In the genomic region with DNA sequence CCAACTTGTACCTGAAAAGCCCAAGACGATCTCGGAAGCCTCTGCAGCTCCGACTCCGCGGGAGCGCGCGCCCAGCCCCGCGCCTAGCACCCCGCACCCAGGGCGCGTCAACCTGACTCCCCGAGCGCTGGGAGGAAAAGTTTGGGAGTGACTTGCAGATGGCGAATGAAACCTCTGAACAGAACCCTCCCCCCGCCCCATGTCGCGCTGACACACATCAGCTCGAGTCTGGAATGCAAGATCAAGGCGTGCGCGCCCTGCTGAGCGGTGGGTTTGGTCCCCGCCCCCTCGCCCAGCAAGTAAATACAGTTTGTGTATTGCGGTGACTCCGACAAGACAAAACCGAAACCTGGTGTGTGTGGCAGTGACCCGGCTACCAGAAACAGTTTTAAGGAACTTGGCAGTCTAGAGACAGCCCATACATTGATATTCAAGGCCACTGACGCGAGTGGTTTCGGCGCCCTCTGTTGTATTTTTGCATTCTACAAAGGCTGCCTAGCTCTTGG, we compare ENCODE assay signal across 8 mouse cellular contexts. TPM values are rescaled to one million over a fixed set of nuclear protein-coding genes. Genes with fewer than 3 reads are reported as not detected.
DNase-seq lines count a peak whose midpoint lies in the region; ATAC-seq and TF ChIP-seq lines count a peak whose summit lies in the region.

A gene (minus strand): TSS at position 193 of the 506 bp plus-strand sequence.

- peak; percentile 54 for ATAC-seq in forebrain, embryonic 13.5 days
- ATAC-seq in lung, embryonic 15.5 days (ENCODE audit: borderline replicate concordance, extremely low read depth, low FRiP score, low TSS enrichment), result peak; percentile 53
- peak; percentile 73 for ATAC-seq in neutrophil, adult 5-6 weeks (ENCODE audit: extremely low read depth, insufficient number of reproducible peaks, low FRiP score, poor library complexity, severe bottlenecking)

- peak in 1 of 2 experiments; percentile 42; a peak in 2 of 4 replicates for TF ChIP-seq CTCF in CH12.LX (conservative IDR thresholded peaks at IDR 0.05 in 1 of 2, IDR thresholded peaks at IDR 0.05 in 1 of 2; ENCODE audit: low read depth in 2 of 2, low read length in 2 of 2)
- TF ChIP-seq CTCF in bone marrow macrophage, adult 2 months (IDR thresholded peaks at IDR 0.05; ENCODE audit: low read depth, low read length), result no peak

- H3K36me3 ChIP-seq in CH12.LX (replicated peaks in 1 of 2; ENCODE audit: control insufficient read depth in 1 of 2, insufficient read depth in 1 of 2, low read length in 1 of 2), result no peaks in the 10 kb centered on the region
- no peaks in the 10 kb centered on the region for H3K36me3 ChIP-seq in forebrain, embryonic 13.5 days (ENCODE audit: poor library complexity, severe bottlenecking)
- H3K36me3 ChIP-seq in hindbrain, embryonic 10.5 days, result no peaks in the 10 kb centered on the region
- no peaks in the 10 kb centered on the region for H3K36me3 ChIP-seq in lung, embryonic 15.5 days

- no peaks in the 10 kb centered on the region for H3K79me2 ChIP-seq in CH12.LX (replicated peaks; ENCODE audit: control insufficient read depth, extremely low read depth, insufficient read depth, poor library complexity, severe bottlenecking)

- DNase-seq in CH12.LX (ENCODE audit: extremely low read depth), result peak; percentile 72
- DNase-seq in hindbrain, embryonic 10.5 days (ENCODE audit: low spot score), result peak; percentile 84
- DNase-seq in layer of hippocampus, adult 9-10 months (ENCODE audit: low spot score), result peak; percentile 52
- DNase-seq in thymus, postnatal 10 days (ENCODE audit: low spot score in 2 of 2), result peak; percentile 54 to 62

- peak within 1 kb of the TSS; percentile 57 for H3K4me2 ChIP-seq in CH12.LX (ENCODE audit: insufficient read depth, low read depth, poor library complexity, severe bottlenecking)
- H3K4me2 ChIP-seq in forebrain, embryonic 13.5 days, result peak within 1 kb of the TSS; percentile 96
- peak within 1 kb of the TSS; percentile 88 for H3K4me2 ChIP-seq in lung, embryonic 15.5 days

- H3K9me3 ChIP-seq in CH12.LX (replicated peaks; ENCODE audit: low read length), result no peaks in the 10 kb centered on the region
- H3K9me3 ChIP-seq in forebrain, embryonic 13.5 days (replicated peaks), result no peaks in the 10 kb centered on the region
- H3K9me3 ChIP-seq in hindbrain, embryonic 10.5 days, result no peaks in the 10 kb centered on the region
- no peaks in the 10 kb centered on the region for H3K9me3 ChIP-seq in lung, embryonic 15.5 days

- H3K27me3 ChIP-seq in CH12.LX (replicated peaks), result peaks cover 54% of the 10 kb centered on the region
- H3K27me3 ChIP-seq in forebrain, embryonic 13.5 days, result no peaks in the 10 kb centered on the region; the same call in 1 of the 2 replicates
- H3K27me3 ChIP-seq in hindbrain, embryonic 10.5 days (ENCODE audit: insufficient read depth, poor library complexity, severe bottlenecking), result peaks cover 31% of the 10 kb centered on the region
- no peaks in the 10 kb centered on the region for H3K27me3 ChIP-seq in lung, embryonic 15.5 days

- TF ChIP-seq POLR2A in CH12.LX (IDR thresholded peaks at IDR 0.05; ENCODE audit: low read depth, low read length), result no peak
- TF ChIP-seq POLR2A in bone marrow macrophage, adult 2 months (IDR thresholded peaks at IDR 0.05; ENCODE audit: borderline replicate concordance, low read depth, low read length), result no peak

- peak; percentile 38 for TF ChIP-seq RAD21 in CH12.LX (IDR thresholded peaks at IDR 0.05; ENCODE audit: low read depth, low read length)

- H3K27ac ChIP-seq in CH12.LX (ENCODE audit: insufficient read depth, low read depth), result peak within 1 kb of the TSS; percentile 23
- H3K27ac ChIP-seq in bone marrow macrophage, adult 2 months (ENCODE audit: insufficient read depth, low read depth, low read length), result no peak within 1 kb of the TSS
- H3K27ac ChIP-seq in forebrain, embryonic 13.5 days, result peak within 1 kb of the TSS; percentile 84
- H3K27ac ChIP-seq in hindbrain, embryonic 10.5 days, result peak within 1 kb of the TSS; percentile 97
- peak within 1 kb of the TSS; percentile 87 for H3K27ac ChIP-seq in lung, embryonic 15.5 days

- H3K9ac ChIP-seq in CH12.LX (ENCODE audit: insufficient read depth, low read depth), result peak within 1 kb of the TSS; percentile 46; the same call in 1 of the 2 replicates
- peak within 1 kb of the TSS; percentile 89 for H3K9ac ChIP-seq in forebrain, embryonic 13.5 days
- H3K9ac ChIP-seq in lung, embryonic 15.5 days, result peak within 1 kb of the TSS; percentile 79

- 0% methylated on average over 34 of the region's 34 CpGs for WGBS in forebrain, embryonic 13.5 days
- WGBS in hindbrain, embryonic 10.5 days, result under 1% methylated on average over 34 of the region's 34 CpGs
- WGBS in lung, embryonic 15.5 days, result under 1% methylated on average over 34 of the region's 34 CpGs

- in situ Hi-C loops in CH12.LX (cut with MboI; ENCODE audit: low pct_ligation_motif_present, low pct_unique_long_range_greater_than_20kb, low sequenced_read_pairs), result no loop called here

- dilution Hi-C loops in CH12.LX (cut with MboI; ENCODE audit: extremely low pct_ligation_motif_present, extremely low pct_unique_long_range_greater_than_20kb, low sequenced_read_pairs), result no loop called here

- TF ChIP-seq EP300 in CH12.LX (IDR thresholded peaks at IDR 0.05; ENCODE audit: low read length), result no peak

- H3K4me3 ChIP-seq in CH12.LX (replicated peaks in 1 of 3; ENCODE audit: low read depth in 2 of 3, low read length in 2 of 3, poor library complexity in 1 of 3), result peak within 1 kb of the TSS; percentile 46 to 68 (median 57)
- H3K4me3 ChIP-seq in bone marrow macrophage, adult 2 months (ENCODE audit: insufficient read depth, low read length), result peak within 1 kb of the TSS; percentile 70
- H3K4me3 ChIP-seq in forebrain, embryonic 13.5 days, result peak within 1 kb of the TSS; percentile 76
- peak within 1 kb of the TSS; percentile 90 for H3K4me3 ChIP-seq in hindbrain, embryonic 10.5 days
- peak within 1 kb of the TSS; percentile 91 for H3K4me3 ChIP-seq in lung, embryonic 15.5 days

- peaks cover 0 to 18% of the 10 kb centered on the region in 2 experiments; a peak in 2 of 4 replicates for H3K4me1 ChIP-seq in CH12.LX (ENCODE audit: control insufficient read depth in 1 of 2, insufficient read depth in 2 of 2)
- no peaks in the 10 kb centered on the region for H3K4me1 ChIP-seq in bone marrow macrophage, adult 2 months (ENCODE audit: control insufficient read depth, insufficient read depth, low read length)
- peaks cover 36% of the 10 kb centered on the region for H3K4me1 ChIP-seq in forebrain, embryonic 13.5 days
- peaks cover 58% of the 10 kb centered on the region for H3K4me1 ChIP-seq in hindbrain, embryonic 10.5 days (replicated peaks)
- H3K4me1 ChIP-seq in lung, embryonic 15.5 days, result peaks cover 45% of the 10 kb centered on the region

TF ChIP-seq in CH12.LX, 34 proteins besides CTCF, POLR2A, EP300 and RAD21:
- TF ChIP-seq MEF2A (IDR thresholded peaks at IDR 0.05; ENCODE audit: borderline replicate concordance, low read depth, low read length), result 0 out of 2 replicates have a peak, but pooled peaks have one; percentile 13
- peak; percentile 14; the same call in 1 of the 2 replicates for TF ChIP-seq ETS1 (conservative IDR thresholded peaks at IDR 0.05; ENCODE audit: low read depth, low read length)
- no peak for TF ChIP-seq MAFK (IDR thresholded peaks at IDR 0.05; ENCODE audit: insufficient replicate concordance, low read length)
- TF ChIP-seq TCF12 (IDR thresholded peaks at IDR 0.05; ENCODE audit: low read depth, low read length), result peak; percentile 28; the same call in 1 of the 2 replicates
- 0 out of 2 replicates have a peak, but pooled peaks have one; percentile 21 for TF ChIP-seq CHD2 (IDR thresholded peaks at IDR 0.05; ENCODE audit: low read length)
- TF ChIP-seq KAT2A (IDR thresholded peaks at IDR 0.05; ENCODE audit: insufficient replicate concordance, low read length), result no peak
- peak; percentile 57; the same call in 1 of the 2 replicates for TF ChIP-seq SIN3A (IDR thresholded peaks at IDR 0.05; ENCODE audit: low read length)
- peak; percentile 87 for TF ChIP-seq IRF4 (IDR thresholded peaks at IDR 0.05; ENCODE audit: low read depth, low read length)
- peak; percentile 52 for TF ChIP-seq BHLHE40 (IDR thresholded peaks at IDR 0.05; ENCODE audit: low read depth, low read length)
- peak; percentile 29; the same call in 1 of the 2 replicates for TF ChIP-seq SMC3 (IDR thresholded peaks at IDR 0.05; ENCODE audit: low read depth, low read length)

RNA-seq across cellular contexts. Expression of the gene that starts here (rescaled TPM):
- total RNA-seq in CH12.LX (2012; rRNA removed) (0.42 and 0.81 TPM in 2 replicates), CH12.LX (2014; rRNA removed) (0.42 and 0.51 TPM in 2 replicates)
- polyA plus RNA-seq in CH12.LX (2012; ENCODE audit: insufficient read length, low read depth), result 0.56 and 0.57 TPM in 2 replicates
- polyA plus RNA-seq in bone marrow macrophage, adult 2 months (2012; ENCODE audit: insufficient read depth, insufficient read length, missing spikeins), result 0.42 and 0.49 TPM in 2 replicates
- 13.6 and 14.7 TPM in 2 replicates for polyA plus RNA-seq in forebrain, embryonic 13.5 days (2015; fragmentation: Nextera tagmentation; extraction: Ambion mirVana)
- polyA plus RNA-seq in hindbrain, embryonic 10.5 days (2016; fragmentation: Nextera tagmentation; extraction: Ambion mirVana), result 22.0 and 25.9 TPM in 2 replicates
- 17.8 and 20.3 TPM in 2 replicates for polyA plus RNA-seq in lung, embryonic 15.5 days (2015; fragmentation: Nextera tagmentation; extraction: Ambion mirVana)
- total RNA-seq in neutrophil, adult 5-6 weeks (2017), result 81.4 and 83.2 TPM in 2 replicates

Comparison
In these comparisons a context has a peak if more than half of its experiments do, and no peak if none do; other contexts are left out.
1. RNA of the gene that starts here (total RNA-seq): 81.4 to 83.2 TPM in neutrophil, adult 5-6 weeks; 0.42 to 0.81 TPM in CH12.LX; every median in the first group is over 10 times any median in the second.
2. Peak in DNase-seq, H3K4me3 ChIP-seq, H3K27ac ChIP-seq, H3K9ac ChIP-seq and H3K4me2 ChIP-seq in CH12.LX; RNA of the gene not detected or under 1 TPM.
3. Peak in every context shown above with its lines, with median percentiles within 50 percentile points of each other: DNase-seq, H3K4me2 ChIP-seq, H3K4me3 ChIP-seq, H3K9ac ChIP-seq and ATAC-seq.